Mouse (Mus musculus) E14TG2a.4 (cell line): Measurements from ENCODE around the gene Fbxl17.

Experiments used
- H3K27me3 ChIP-seq: 2 replicates; pipeline ENCODE4 v1.6.1; 2014; ENCODE audit warnings: low read length, control low read depth; ENCODE audit not compliant: insufficient read depth
- H3K36me3 ChIP-seq: 2 replicates; pipeline ENCODE4 v1.6.1; 2014; ENCODE audit warnings: low read length, control low read depth; ENCODE audit not compliant: insufficient read depth
- H3K4me1 ChIP-seq: replicated peaks from 2 replicates; pipeline ENCODE4 v1.6.1; 2014; ENCODE audit warnings: low read depth, low read length, control low read depth
- H3K4me3 ChIP-seq: replicated peaks from 2 replicates; pipeline ENCODE4 v1.5.1; 2014; ENCODE audit warnings: mild to moderate bottlenecking, low read length
- H3K9me3 ChIP-seq: 2 replicates; pipeline ENCODE4 v1.6.1; 2014; ENCODE audit warnings: low read length, control low read depth
- CTCF ChIP-seq: conservative IDR thresholded peaks from 2 replicates; pipeline ENCODE4 v1.5.1; 2014; ENCODE audit warnings: low read length
- NANOG ChIP-seq: IDR thresholded peaks from 2 replicates; pipeline ENCODE4 v1.6.1; 2014; ENCODE audit warnings: borderline replicate concordance, low read length, mixed read lengths
- POU5F1 ChIP-seq: IDR thresholded peaks from 2 replicates; pipeline ENCODE4 v1.6.1; 2014; ENCODE audit warnings: low read length, borderline replicate concordance

Fbxl17 gene

GRCm38 (mm10) chr17:63402170-63402569, 97.6 kb downstream of the Fbxl17 start:
- Histone ChIP-seq H3K9me3 (no peaks in the 10 kb centered on the region), H3K36me3 (no peaks in the 10 kb centered on the region), H3K27me3 (no peaks in the 10 kb centered on the region), H3K4me3 (no peak overlapping the region), H3K4me1 (peaks cover 9% of the 10 kb centered on the region)
- TF ChIP-seq NANOG (no peak), POU5F1 (no peak), CTCF (no peak)

- no peak overlapping the region for H3K4me3 ChIP-seq
- H3K9me3 ChIP-seq, result no peaks in the 10 kb centered on the region
- TF ChIP-seq POU5F1 (no peak), NANOG (no peak), CTCF (no peak)
These were observed 99.2 kb downstream of the Fbxl17 start for GRCm38 (mm10) chr17:63400640-63401039.

DNA sequence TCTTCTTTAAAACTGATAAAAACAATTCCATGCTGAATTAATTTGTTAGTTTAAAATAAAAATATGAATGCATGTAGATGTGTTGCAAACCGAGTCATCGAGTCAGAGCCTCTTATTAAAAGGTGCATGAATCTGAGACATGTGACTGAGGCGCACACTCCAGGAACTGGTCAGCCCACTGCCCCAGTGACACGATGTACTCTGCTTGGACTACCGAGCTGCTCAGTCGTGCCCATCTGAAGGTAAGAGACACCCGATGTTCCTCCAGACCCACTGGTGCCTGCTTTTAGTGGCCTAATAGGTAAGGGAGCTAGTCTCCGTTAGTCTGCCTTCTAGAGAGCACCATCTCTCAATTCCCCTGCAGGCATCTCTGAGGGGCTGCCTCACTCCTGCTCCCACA, 100.0 kb downstream of the Fbxl17 start:
- no peaks in the 10 kb centered on the region for H3K9me3 ChIP-seq
- no peaks in the 10 kb centered on the region for H3K36me3 ChIP-seq
- no peak overlapping the region for H3K4me3 ChIP-seq
- no peak for TF ChIP-seq CTCF
- TF ChIP-seq NANOG, result no peak
- no peak for TF ChIP-seq POU5F1
- H3K4me1 ChIP-seq, result peaks cover 9% of the 10 kb centered on the region
- H3K27me3 ChIP-seq, result no peaks in the 10 kb centered on the region

More at GRCm38 (mm10) chr17:63400640-63401039, 99.2 kb downstream of the Fbxl17 start:
- Histone ChIP-seq H3K36me3 (no peaks in the 10 kb centered on the region), H3K27me3 (no peaks in the 10 kb centered on the region), H3K4me1 (peaks cover 9% of the 10 kb centered on the region)

- H3K4me3 ChIP-seq, result no peak overlapping the region
- no peaks in the 10 kb centered on the region for H3K27me3 ChIP-seq
- no peaks in the 10 kb centered on the region for H3K36me3 ChIP-seq
- H3K9me3 ChIP-seq, result no peaks in the 10 kb centered on the region
- H3K4me1 ChIP-seq, result no peaks in the 10 kb centered on the region
- TF ChIP-seq NANOG (no peak), CTCF (no peak), POU5F1 (no peak)
These were observed 108.3 kb downstream of the Fbxl17 start for GRCm38 (mm10) chr17:63391506-63391905.

DNA sequence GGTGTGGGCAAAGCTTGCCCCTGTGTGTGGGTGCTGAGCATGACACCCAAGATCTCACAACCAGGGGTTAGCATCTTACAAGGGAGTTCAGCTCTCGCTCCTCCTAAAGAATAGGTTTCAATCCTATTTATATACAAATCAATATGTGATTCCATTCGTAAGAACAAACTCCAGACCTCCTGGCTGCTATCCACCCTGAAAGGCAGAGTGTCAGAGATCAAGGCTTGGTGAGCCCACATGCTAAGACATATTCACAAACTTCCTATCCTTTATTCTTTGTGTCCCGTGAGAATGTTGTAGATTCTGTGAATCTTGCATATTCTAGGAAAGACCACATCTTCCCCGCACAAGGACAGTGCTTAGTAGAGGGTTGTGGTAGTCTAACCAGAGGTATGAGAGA, 108.9 kb downstream of the Fbxl17 start:
- TF ChIP-seq NANOG, result no peak
- TF ChIP-seq POU5F1, result no peak
- TF ChIP-seq CTCF, result no peak
- Histone ChIP-seq H3K4me3 (no peak overlapping the region), H3K9me3 (no peaks in the 10 kb centered on the region), H3K36me3 (no peaks in the 10 kb centered on the region), H3K4me1 (no peaks in the 10 kb centered on the region), H3K27me3 (no peaks in the 10 kb centered on the region)

GRCm38 (mm10) chr17:63370977-63371376, 128.8 kb downstream of the Fbxl17 start:
- TF ChIP-seq POU5F1 (no peak), NANOG (no peak), CTCF (no peak)
- Histone ChIP-seq H3K4me3 (no peak overlapping the region), H3K27me3 (no peaks in the 10 kb centered on the region), H3K4me1 (no peaks in the 10 kb centered on the region), H3K36me3 (no peaks in the 10 kb centered on the region), H3K9me3 (no peaks in the 10 kb centered on the region)

GRCm38 (mm10) chr17:63369631-63370310, 130.0 kb downstream of the Fbxl17 start:
- Histone ChIP-seq H3K4me3 (no peak overlapping the region), H3K36me3 (no peaks in the 10 kb centered on the region), H3K9me3 (no peaks in the 10 kb centered on the region), H3K27me3 (no peaks in the 10 kb centered on the region), H3K4me1 (no peaks in the 10 kb centered on the region)
- TF ChIP-seq CTCF (no peak), POU5F1 (no peak)

DNA sequence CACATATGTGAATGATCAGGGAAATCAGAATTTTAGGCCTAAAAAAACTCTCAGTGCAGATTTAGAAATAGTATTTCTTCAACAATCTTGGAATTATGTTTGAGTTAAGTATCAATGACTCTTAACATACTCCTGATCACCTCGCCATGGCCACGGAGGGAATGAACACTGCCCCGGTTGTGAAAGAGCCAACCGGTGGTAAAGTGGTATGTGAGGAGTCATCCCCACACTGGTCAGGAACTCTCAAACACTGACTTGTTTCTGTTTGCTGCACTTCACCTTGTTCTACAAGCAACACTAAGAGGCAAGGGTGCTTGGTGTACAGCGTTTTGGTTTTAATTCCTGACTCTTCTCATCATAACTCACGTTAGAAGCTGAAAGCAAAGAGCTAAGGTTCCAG, 132.3 kb downstream of the Fbxl17 start:
- Histone ChIP-seq H3K4me3 (no peak overlapping the region), H3K9me3 (no peaks in the 10 kb centered on the region), H3K36me3 (no peaks in the 10 kb centered on the region), H3K4me1 (no peaks in the 10 kb centered on the region), H3K27me3 (no peaks in the 10 kb centered on the region)
- TF ChIP-seq POU5F1 (no peak), NANOG (no peak), CTCF (no peak)

DNA sequence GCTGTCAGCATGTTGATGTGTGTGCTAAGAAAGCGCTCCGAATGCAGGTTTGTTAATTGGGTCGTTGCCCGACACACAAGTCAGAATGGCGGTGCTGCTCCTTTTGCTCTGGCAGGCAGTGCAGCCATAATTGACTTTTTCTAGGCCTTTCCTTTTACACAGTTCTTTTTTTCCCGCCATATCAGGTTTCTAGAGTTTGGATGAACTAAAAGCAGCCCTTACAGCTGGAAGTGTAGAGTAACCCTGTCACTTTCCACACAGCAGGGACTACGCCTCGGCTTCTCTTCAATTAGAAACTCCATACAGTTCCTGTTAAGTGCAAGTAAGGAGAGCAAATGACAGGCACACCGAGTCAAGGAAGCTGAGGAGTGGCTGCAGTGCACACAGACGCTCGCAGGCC, 133.8 kb downstream of the Fbxl17 start:
- H3K27me3 ChIP-seq, result no peaks in the 10 kb centered on the region
- no peaks in the 10 kb centered on the region for H3K36me3 ChIP-seq
- H3K4me3 ChIP-seq, result no peak overlapping the region
- TF ChIP-seq CTCF, result no peak
- no peak for TF ChIP-seq POU5F1
- no peak for TF ChIP-seq NANOG
- H3K4me1 ChIP-seq, result no peaks in the 10 kb centered on the region
- no peaks in the 10 kb centered on the region for H3K9me3 ChIP-seq
